Mouse (Mus musculus): ENCODE results near the gene Ptprm.

DNA sequence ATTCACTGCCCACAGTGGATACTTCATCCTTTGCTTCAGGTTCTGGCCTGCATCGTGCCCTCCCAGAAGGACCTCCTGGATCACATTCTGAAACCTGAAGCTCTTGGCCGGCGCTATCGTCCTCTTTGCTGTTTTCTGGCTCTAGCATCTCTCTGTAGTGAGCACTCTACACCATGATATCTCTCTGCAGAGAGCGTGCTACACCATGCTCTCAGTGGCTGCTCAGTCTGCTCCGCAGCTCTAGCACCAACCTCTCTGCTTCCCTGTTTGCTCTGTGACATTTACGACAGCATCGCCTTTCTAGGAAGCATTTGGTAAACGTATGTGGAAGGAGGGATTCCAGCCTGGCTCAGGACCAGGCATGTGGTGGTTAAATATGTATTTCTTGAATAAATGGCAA is 597.8 kb downstream of the Ptprm start:
- TF ChIP-seq CTCF (IDR thresholded peaks at IDR 0.05; ENCODE audit: borderline replicate concordance, insufficient read depth, low read length) (no peak), POLR2A (IDR thresholded peaks at IDR 0.05; ENCODE audit: low read depth, low read length) (no peak)

All from embryonic fibroblast, embryonic 13.5 days (primary cell).